Mouse (Mus musculus) liver, embryonic 11.5 days (tissue): ENCODE data around the gene Gm1113. TPM values are rescaled to one million over a fixed set of nuclear protein-coding genes. Genes with fewer than 3 reads are reported as not detected.
A peak's percentile ranks its signal among the peaks of the same experiment; 100 is the strongest.

Source experiments
- ATAC-seq: fragments of 200-750 bp; cut with Nextera tagmentation; replicated peaks from 2 replicates; pipeline ENCODE4 v1.8.0; 2017; ENCODE audit warnings: moderate number of reproducible peaks, mild to moderate bottlenecking, moderate TSS enrichment, moderate library complexity; ENCODE audit not compliant: low FRiP score
- DNase-seq: peaks from one replicate; pipeline ENCODE4 v3.0.0-alpha.2; 2017; ENCODE audit warnings: low spot score
- H3K27ac ChIP-seq: fragments of 300-500 bp; sonication (generic); 2 replicates; pipeline ENCODE4 v1.5.1; 2014; ENCODE audit warnings: mild to moderate bottlenecking, low read depth, low read length, control low read depth
- H3K27me3 ChIP-seq: fragments of 300-500 bp; sonication (generic); replicated peaks from 2 replicates; pipeline ENCODE4 v1.6.1; 2014; ENCODE audit warnings: low read length, mixed read lengths; ENCODE audit not compliant: control insufficient read depth, insufficient read depth
- H3K36me3 ChIP-seq: fragments of 300-500 bp; sonication (generic); 2 replicates; pipeline ENCODE4 v1.6.1; 2014; ENCODE audit warnings: mild to moderate bottlenecking, low read length, moderate library complexity, mixed read lengths; ENCODE audit not compliant: control insufficient read depth, insufficient read depth
- H3K4me1 ChIP-seq: fragments of 300-500 bp; sonication (generic); replicated peaks from 2 replicates; pipeline ENCODE4 v1.6.1; 2014; ENCODE audit warnings: low read length, mixed read lengths; ENCODE audit not compliant: control insufficient read depth, insufficient read depth
- H3K4me2 ChIP-seq: fragments of 300-500 bp; sonication (generic); 2 replicates; pipeline ENCODE4 v1.6.1; 2014; ENCODE audit warnings: mild to moderate bottlenecking, control low read depth, moderate library complexity
- H3K4me3 ChIP-seq: fragments of 300-500 bp; sonication (generic); 2 replicates; pipeline ENCODE4 v1.5.1; 2014; ENCODE audit warnings: low read depth, low read length, control low read depth
- H3K9ac ChIP-seq: fragments of 300-500 bp; sonication (generic); 2 replicates; pipeline ENCODE4 v1.6.1; 2014; ENCODE audit warnings: low read depth, low read length, control low read depth
- H3K9me3 ChIP-seq: fragments of 300-500 bp; sonication (generic); 2 replicates; pipeline ENCODE4 v1.6.1; 2016; ENCODE audit warnings: low read length, inconsistent platforms, mixed read lengths; ENCODE audit not compliant: control insufficient read depth
- WGBS: fragments of 180-500 bp; shearing (Covaris S2); extraction: QIAGEN DNeasy Blood & Tissue Kit; methylation state at CpG from one replicate; pipeline ENCODE4 v1.1.7; 2014; 5-methylcytosine and 5-hydroxymethylcytosine counted together
- polyA plus RNA-seq: library from polyadenylated mRNA; unstranded; fragments of >200 nt; fragmentation: Nextera tagmentation; extraction: Ambion mirVana; gene quantifications from 2 replicates; pipeline ENCODE4 v1.2.1, GENCODE M21; 2014

The Gm1113 gene
- polyA plus RNA-seq, 1 experiment from 2014 or later: not detected

DNA sequence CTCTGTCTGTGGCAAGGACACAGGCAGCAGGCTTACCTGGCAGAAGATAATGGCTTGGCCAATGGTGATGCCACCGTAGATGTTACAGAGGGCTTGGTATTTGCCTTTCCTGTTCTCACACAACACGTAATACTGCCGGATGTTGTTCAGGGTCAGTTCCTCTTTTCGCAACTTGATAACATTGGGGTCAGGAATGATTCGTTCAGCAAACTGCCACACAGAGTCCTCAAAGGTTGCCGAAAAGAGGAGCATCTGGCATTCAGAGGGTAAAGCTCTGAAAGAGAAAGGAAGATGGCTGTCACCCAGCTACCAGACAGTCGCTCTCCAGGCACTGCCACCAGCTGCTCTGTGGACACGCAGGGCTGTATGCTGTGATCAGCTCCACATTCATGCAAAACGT, 28.7 kb upstream of the Gm1113 start:
- H3K9ac ChIP-seq: no peak overlapping the region
- H3K4me2 ChIP-seq: 0 out of 2 replicates have a peak overlapping the region, but pooled peaks have one; percentile 4
- 0 out of 2 replicates have a peak, but pooled peaks cover 2% of the 10 kb centered on the region for H3K4me1 ChIP-seq
- H3K4me3 ChIP-seq: no peak overlapping the region
- WGBS: 40% methylated on average over 9 of the region's 9 CpGs
- ATAC-seq (no peak), DNase-seq (no peak)
- no peak overlapping the region for H3K27ac ChIP-seq
- H3K27me3 ChIP-seq: no peaks in the 10 kb centered on the region; the same call in 1 of the 2 replicates
- no peaks in the 10 kb centered on the region for H3K36me3 ChIP-seq
- no peaks in the 10 kb centered on the region for H3K9me3 ChIP-seq

DNA sequence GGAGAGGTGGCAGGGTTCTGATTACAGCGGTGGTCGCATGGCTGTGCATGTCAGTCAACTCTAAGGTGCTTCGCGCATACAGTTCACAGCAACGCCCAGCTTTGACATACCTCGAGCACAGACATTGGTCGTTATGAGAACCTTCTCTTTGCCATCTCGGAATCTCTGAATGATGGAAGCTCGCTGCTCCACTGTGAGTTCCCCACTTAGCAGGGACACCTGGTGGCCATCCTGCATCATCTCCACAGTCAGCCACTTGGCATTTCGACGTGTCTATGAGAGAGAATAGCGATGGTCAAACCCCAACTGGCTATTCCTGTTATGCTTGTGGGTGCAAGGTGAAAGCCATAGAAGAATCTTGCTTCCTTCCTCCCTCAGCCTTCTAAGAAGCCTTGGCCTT, 27.6 kb upstream of the Gm1113 start:
- Histone ChIP-seq H3K4me1 (0 out of 2 replicates have a peak, but pooled peaks cover 2% of the 10 kb centered on the region), H3K4me2 (no peak overlapping the region), H3K27ac (no peak overlapping the region), H3K9ac (no peak overlapping the region), H3K27me3 (no peaks in the 10 kb centered on the region; the same call in 1 of the 2 replicates), H3K4me3 (no peak overlapping the region), H3K9me3 (no peaks in the 10 kb centered on the region), H3K36me3 (no peaks in the 10 kb centered on the region)
- DNase-seq (no peak), ATAC-seq (no peak)
- WGBS: 68% methylated on average over 12 of the region's 12 CpGs

DNA sequence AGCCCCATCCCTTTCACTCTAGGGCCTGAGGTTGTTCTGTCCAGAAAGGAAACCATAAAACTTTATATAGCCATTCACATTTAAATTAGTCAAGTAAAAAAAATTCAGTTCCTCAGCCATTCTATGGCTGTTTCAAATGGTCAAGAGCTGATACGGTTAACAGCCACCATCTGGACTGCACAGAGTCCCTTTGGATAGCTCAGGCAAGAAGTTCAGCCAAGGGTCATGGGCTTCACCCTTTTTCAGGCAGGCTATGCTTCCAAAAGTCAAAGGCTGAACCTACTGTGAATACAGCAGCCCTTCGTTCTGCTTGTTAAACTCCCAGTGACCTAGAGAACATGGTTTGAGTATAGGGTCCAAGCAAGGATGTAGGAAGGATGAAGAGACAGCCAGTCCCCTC, 26.6 kb upstream of the Gm1113 start:
- Histone ChIP-seq H3K4me1 (0 out of 2 replicates have a peak, but pooled peaks cover 2% of the 10 kb centered on the region), H3K27ac (no peak overlapping the region), H3K27me3 (no peaks in the 10 kb centered on the region; the same call in 1 of the 2 replicates), H3K9me3 (no peaks in the 10 kb centered on the region), H3K9ac (no peak overlapping the region), H3K4me3 (no peak overlapping the region), H3K4me2 (no peak overlapping the region), H3K36me3 (no peaks in the 10 kb centered on the region)
- DNase-seq (no peak), ATAC-seq (no peak)
- WGBS: 70% methylated on average over 2 of the region's 2 CpGs

DNA sequence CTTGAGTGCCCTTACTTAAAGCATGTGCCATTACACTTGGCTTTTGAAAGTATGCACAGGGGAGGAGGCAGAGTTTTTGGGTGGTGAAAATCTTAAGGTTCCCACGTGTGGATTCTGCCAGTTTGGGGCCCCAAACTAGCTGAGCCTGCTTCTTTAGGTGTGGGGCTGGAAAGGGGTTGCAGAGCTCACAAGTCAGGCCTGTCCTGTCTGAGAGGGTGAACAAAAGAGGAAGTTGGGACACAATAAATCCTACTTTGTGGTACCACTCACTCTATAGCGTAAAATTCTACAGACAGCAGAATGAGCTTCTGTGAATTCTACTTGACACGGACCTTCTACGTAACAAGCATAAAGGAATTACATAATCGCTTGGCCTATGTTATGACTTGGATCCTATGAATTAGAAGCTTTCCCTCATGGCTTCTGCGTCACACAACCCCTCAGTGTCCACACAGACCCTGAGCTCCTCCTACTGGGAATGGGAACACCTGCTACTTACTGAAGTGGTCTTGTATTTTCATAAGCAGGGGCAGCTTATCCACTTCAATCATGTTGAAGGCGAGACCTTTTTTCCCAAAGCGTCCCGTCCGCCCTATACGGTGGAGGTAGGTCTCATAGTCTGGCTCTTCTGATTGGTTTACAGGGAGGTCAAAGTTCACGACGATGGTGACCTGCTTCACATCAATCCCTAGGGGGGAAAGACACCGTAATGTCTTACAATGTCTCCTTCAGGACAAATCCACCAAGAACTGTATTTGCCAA, 25.2 kb upstream of the Gm1113 start:
- 81% methylated on average over 14 of the region's 14 CpGs for WGBS
- Histone ChIP-seq H3K4me3 (no peak overlapping the region), H3K36me3 (no peaks in the 10 kb centered on the region), H3K27me3 (no peaks in the 10 kb centered on the region; the same call in 1 of the 2 replicates), H3K9ac (no peak overlapping the region), H3K4me1 (0 out of 2 replicates have a peak, but pooled peaks cover 2% of the 10 kb centered on the region), H3K27ac (no peak overlapping the region), H3K9me3 (no peaks in the 10 kb centered on the region), H3K4me2 (no peak overlapping the region)
- ATAC-seq (no peak), DNase-seq (no peak)

DNA sequence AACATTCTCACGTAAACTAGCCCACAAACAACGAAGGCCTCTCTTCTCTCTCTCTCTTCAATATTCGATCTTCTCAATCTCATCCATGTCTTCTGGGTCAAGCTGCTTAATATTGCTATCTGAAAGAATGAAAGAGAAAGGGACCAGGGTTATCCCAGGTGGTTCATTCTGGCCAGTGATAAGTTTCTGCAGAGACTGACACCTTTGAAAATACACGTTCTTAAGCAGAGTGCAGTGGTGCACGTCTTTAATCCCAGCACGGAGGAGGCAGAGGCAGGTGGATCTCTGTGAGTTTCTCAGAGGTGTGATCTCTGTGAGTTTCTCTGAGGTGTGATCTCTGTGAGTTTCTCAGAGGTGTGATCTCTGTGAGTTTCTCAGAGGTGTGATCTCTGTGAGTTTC, 23.9 kb upstream of the Gm1113 start:
- DNase-seq: no peak
- Histone ChIP-seq H3K4me1 (0 out of 2 replicates have a peak, but pooled peaks cover 1% of the 10 kb centered on the region), H3K9ac (no peak overlapping the region), H3K27me3 (no peaks in the 10 kb centered on the region; the same call in 1 of the 2 replicates), H3K4me2 (no peak overlapping the region), H3K36me3 (no peaks in the 10 kb centered on the region), H3K4me3 (no peak overlapping the region), H3K9me3 (no peaks in the 10 kb centered on the region), H3K27ac (no peak overlapping the region)
- ATAC-seq: no peak
- 59% methylated on average over 6 of the region's 6 CpGs for WGBS

DNA sequence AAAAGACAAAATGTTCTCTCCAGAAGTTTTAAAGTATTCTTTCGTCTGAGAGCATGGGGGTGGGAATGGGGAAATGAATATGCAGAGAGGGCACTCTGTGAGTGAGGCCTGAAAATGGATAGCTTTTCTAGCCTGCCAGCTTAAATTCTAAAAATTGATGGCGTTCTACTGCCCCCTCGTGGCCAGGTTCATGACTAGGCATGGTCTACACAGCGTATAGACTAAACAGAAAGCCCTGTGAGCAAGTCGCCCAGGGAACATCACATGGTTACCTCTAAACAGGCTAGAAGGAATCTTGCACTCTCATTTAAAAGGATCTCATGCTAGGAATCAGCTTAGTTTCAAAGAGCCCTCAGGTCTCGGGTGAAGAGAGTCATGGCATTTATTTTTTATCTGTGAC, 23.4 kb upstream of the Gm1113 start:
- peak; percentile 63 for DNase-seq
- H3K27ac ChIP-seq: no peak overlapping the region
- no peak overlapping the region for H3K4me2 ChIP-seq
- WGBS: 5% methylated on average over 6 of the region's 6 CpGs
- no peaks in the 10 kb centered on the region for H3K9me3 ChIP-seq
- peak; percentile 66; the same call in 1 of the 2 replicates for ATAC-seq
- H3K9ac ChIP-seq: no peak overlapping the region
- no peaks in the 10 kb centered on the region for H3K36me3 ChIP-seq
- no peaks in the 10 kb centered on the region for H3K4me1 ChIP-seq
- H3K27me3 ChIP-seq: no peaks in the 10 kb centered on the region; the same call in 1 of the 2 replicates
- H3K4me3 ChIP-seq: no peak overlapping the region

DNA sequence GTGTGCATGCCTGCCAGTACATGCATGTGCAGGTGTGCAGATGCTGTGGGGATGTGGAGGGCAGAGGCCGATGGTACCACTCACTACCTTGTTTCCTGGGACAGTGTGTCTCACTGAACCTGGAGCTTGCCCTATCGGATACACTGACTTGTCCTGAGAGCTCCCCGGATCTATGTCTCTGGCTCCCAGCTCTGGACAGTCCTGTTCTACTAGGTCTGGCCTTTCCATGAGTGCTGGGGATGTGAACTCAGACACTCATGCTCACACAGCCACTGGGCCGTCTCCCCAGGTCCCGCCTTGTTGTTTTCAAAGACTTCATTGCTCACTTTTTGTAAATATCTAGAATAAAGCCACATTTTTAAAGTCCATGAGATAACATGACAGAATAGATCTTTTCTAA, 23.0 kb upstream of the Gm1113 start:
- DNase-seq: no peak
- no peak overlapping the region for H3K4me2 ChIP-seq
- no peaks in the 10 kb centered on the region for H3K9me3 ChIP-seq
- H3K4me1 ChIP-seq: no peaks in the 10 kb centered on the region
- H3K4me3 ChIP-seq: no peak overlapping the region
- H3K36me3 ChIP-seq: no peaks in the 10 kb centered on the region
- WGBS: 84% methylated on average over 5 of the region's 5 CpGs
- no peaks in the 10 kb centered on the region; the same call in 1 of the 2 replicates for H3K27me3 ChIP-seq
- no peak overlapping the region for H3K27ac ChIP-seq
- no peak overlapping the region for H3K9ac ChIP-seq
- no peak; the same call in 1 of the 2 replicates for ATAC-seq

DNA sequence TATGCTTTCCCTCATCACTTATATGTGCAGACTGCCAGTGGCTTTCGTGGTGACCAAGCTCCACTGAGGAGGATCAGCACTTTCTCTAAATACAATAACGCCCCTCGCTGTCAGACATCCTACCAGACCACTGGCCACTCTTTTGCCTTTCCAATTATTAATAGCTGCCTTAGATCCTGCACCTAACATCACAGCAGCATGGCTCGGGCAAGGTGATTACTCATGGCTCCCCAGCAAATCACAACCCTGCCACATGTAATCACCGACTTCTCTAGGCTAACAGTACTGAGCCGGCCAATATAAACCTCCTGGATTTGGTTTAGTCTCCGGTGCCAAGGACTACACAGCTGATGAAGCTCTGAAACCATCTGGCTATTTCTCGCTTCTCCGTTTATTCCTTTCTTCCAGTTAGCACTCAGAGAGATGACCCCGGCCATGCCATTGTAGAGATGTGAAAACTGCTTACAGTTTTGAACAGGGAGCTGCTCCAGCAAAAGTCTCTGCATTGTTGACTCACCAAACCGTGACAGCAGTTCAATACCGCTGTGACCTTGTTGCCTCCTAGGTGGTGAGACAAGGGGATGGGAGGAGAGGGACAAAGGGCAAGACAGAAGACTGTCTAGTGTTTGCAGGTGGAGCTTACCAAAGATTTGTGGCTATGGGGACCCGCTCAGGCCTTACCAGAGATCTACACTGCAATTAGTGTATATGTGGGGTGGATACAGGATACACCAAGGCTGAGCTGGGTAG, 21.1 kb upstream of the Gm1113 start:
- Histone ChIP-seq H3K9ac (no peak overlapping the region), H3K4me2 (no peak overlapping the region), H3K27ac (no peak overlapping the region), H3K4me3 (no peak overlapping the region), H3K9me3 (no peaks in the 10 kb centered on the region), H3K4me1 (no peaks in the 10 kb centered on the region), H3K27me3 (no peaks in the 10 kb centered on the region; the same call in 1 of the 2 replicates), H3K36me3 (no peaks in the 10 kb centered on the region)
- DNase-seq (no peak), ATAC-seq (no peak)
- WGBS: 76% methylated on average over 13 of the region's 13 CpGs
